Mouse (Mus musculus) ES-Bruce4 (cell line): Measurements from ENCODE around the gene Cnnm4. TPM values are rescaled to one million over a fixed set of nuclear protein-coding genes. Genes with fewer than 3 reads are reported as not detected.

Experiments
- H3K27ac ChIP-seq: 2 replicates; pipeline ENCODE4 v1.5.1; 2012; ENCODE audit warnings: low read length, inconsistent platforms; ENCODE audit not compliant: insufficient read depth
- H3K27me3 ChIP-seq: 2 replicates; pipeline ENCODE4 v1.6.1; 2012; ENCODE audit warnings: mild to moderate bottlenecking, low read length, inconsistent platforms; ENCODE audit not compliant: control insufficient read depth, poor library complexity, insufficient read depth, severe bottlenecking
- H3K36me3 ChIP-seq: 2 replicates; pipeline ENCODE4 v1.6.1; 2012; ENCODE audit warnings: inconsistent platforms, mild to moderate bottlenecking, low read length, moderate library complexity; ENCODE audit not compliant: control insufficient read depth, poor library complexity, insufficient read depth, severe bottlenecking
- H3K4me1 ChIP-seq: one replicate; pipeline ENCODE4 v1.8.1; 2011; ENCODE audit warnings: low read length; ENCODE audit not compliant: control insufficient read depth, insufficient read depth
- H3K4me3 ChIP-seq: 2 replicates; pipeline ENCODE4 v1.5.1; 2011; ENCODE audit warnings: low read depth, mild to moderate bottlenecking, low read length
- H3K9ac ChIP-seq: 2 replicates; pipeline ENCODE4 v1.6.1; 2012; ENCODE audit warnings: low read depth, mild to moderate bottlenecking, inconsistent platforms; ENCODE audit not compliant: poor library complexity, severe bottlenecking
- H3K9me3 ChIP-seq: replicated peaks from 2 replicates; pipeline ENCODE4 v1.6.1; 2012; ENCODE audit warnings: mild to moderate bottlenecking, low read length, inconsistent platforms; ENCODE audit not compliant: control insufficient read depth, poor library complexity, insufficient read depth, severe bottlenecking
- CTCF ChIP-seq: IDR thresholded peaks from one replicate; pipeline ENCODE4 v1.8.1; 2011; ENCODE audit warnings: low read depth, low read length
- EP300 ChIP-seq: IDR thresholded peaks from 2 replicates; pipeline ENCODE4 v1.6.1; 2011; ENCODE audit warnings: low read depth, low read length; ENCODE audit not compliant: insufficient read depth
- POLR2A ChIP-seq: IDR thresholded peaks from one replicate; pipeline ENCODE4 v1.8.1; 2011; ENCODE audit warnings: low read length; ENCODE audit not compliant: insufficient read depth
- polyA plus RNA-seq: library from polyadenylated mRNA; stranded (reverse); fragments of >200 nt; gene quantifications from 2 replicates; pipeline ENCODE4 v1.2.4, GENCODE M21; 2011; ENCODE audit warnings: low read depth; ENCODE audit not compliant: missing spikeins, insufficient read depth, insufficient read length

Cnnm4 gene
- polyA plus RNA-seq, 1 experiment: 4.7 TPM

GRCm38 (mm10) chr1:36528351-36528750 lies 56.9 kb downstream of the Cnnm4 start:
- TF ChIP-seq CTCF (no peak), POLR2A (no peak), EP300 (no peak)
- H3K27ac ChIP-seq: 0 out of 2 replicates have a peak overlapping the region, but pooled peaks have one; percentile 9
- H3K4me1 ChIP-seq: no peaks in the 10 kb centered on the region
- H3K27me3 ChIP-seq: no peaks in the 10 kb centered on the region
- peaks cover 15% of the 10 kb centered on the region for H3K36me3 ChIP-seq
- no peaks in the 10 kb centered on the region for H3K9me3 ChIP-seq
- H3K9ac ChIP-seq: no peak overlapping the region
- H3K4me3 ChIP-seq: no peak overlapping the region

- Histone ChIP-seq H3K27me3 (no peaks in the 10 kb centered on the region), H3K27ac (no peak overlapping the region), H3K4me1 (no peaks in the 10 kb centered on the region), H3K9ac (no peak overlapping the region), H3K4me3 (no peak overlapping the region), H3K36me3 (peaks cover 7% of the 10 kb centered on the region), H3K9me3 (no peaks in the 10 kb centered on the region)
- TF ChIP-seq CTCF: no peak
- TF ChIP-seq EP300: no peak
- no peak for TF ChIP-seq POLR2A
Measured at GRCm38 (mm10) chr1:36529274-36529673, 57.9 kb downstream of the Cnnm4 start.

- Histone ChIP-seq H3K4me3 (no peak overlapping the region), H3K9ac (no peak overlapping the region), H3K27me3 (no peaks in the 10 kb centered on the region), H3K27ac (no peak overlapping the region), H3K36me3 (peaks cover 4% of the 10 kb centered on the region; the same call in 1 of the 2 replicates), H3K9me3 (no peaks in the 10 kb centered on the region), H3K4me1 (no peaks in the 10 kb centered on the region)
- TF ChIP-seq CTCF: no peak
- TF ChIP-seq POLR2A: no peak
- TF ChIP-seq EP300: no peak
Measured at GRCm38 (mm10) chr1:36529875-36530274, 58.5 kb downstream of the Cnnm4 start.

GRCm38 (mm10) chr1:36530485-36530884 lies 59.1 kb downstream of the Cnnm4 start:
- H3K4me3 ChIP-seq: no peak overlapping the region
- H3K9ac ChIP-seq: no peak overlapping the region
- no peaks in the 10 kb centered on the region for H3K9me3 ChIP-seq
- no peaks in the 10 kb centered on the region for H3K4me1 ChIP-seq
- H3K27ac ChIP-seq: no peak overlapping the region
- H3K36me3 ChIP-seq: no peaks in the 10 kb centered on the region
- H3K27me3 ChIP-seq: no peaks in the 10 kb centered on the region
- TF ChIP-seq EP300 (no peak), CTCF (no peak), POLR2A (no peak)

- Histone ChIP-seq H3K4me3 (no peak overlapping the region), H3K27ac (no peak overlapping the region), H3K36me3 (no peaks in the 10 kb centered on the region), H3K27me3 (no peaks in the 10 kb centered on the region), H3K9ac (no peak overlapping the region), H3K4me1 (no peaks in the 10 kb centered on the region), H3K9me3 (no peaks in the 10 kb centered on the region)
- TF ChIP-seq POLR2A (no peak), CTCF (no peak), EP300 (no peak)
Measured at GRCm38 (mm10) chr1:36530962-36531361, 59.5 kb downstream of the Cnnm4 start.

- Histone ChIP-seq H3K27me3 (no peaks in the 10 kb centered on the region), H3K4me1 (no peaks in the 10 kb centered on the region), H3K9me3 (no peaks in the 10 kb centered on the region), H3K9ac (no peak overlapping the region), H3K27ac (no peak overlapping the region), H3K36me3 (no peaks in the 10 kb centered on the region), H3K4me3 (peak overlapping the region; percentile 12)
- TF ChIP-seq EP300 (no peak), POLR2A (no peak), CTCF (no peak)
Measured at GRCm38 (mm10) chr1:36531461-36531860, 60.0 kb downstream of the Cnnm4 start.
